Mouse (Mus musculus): ENCODE data around the gene Gm13088. TPM values are rescaled to one million over a fixed set of nuclear protein-coding genes. Genes with fewer than 3 reads are reported as not detected.

Gene Gm13088
- not detected in 2 replicates for polyA plus RNA-seq (2015; fragmentation: Nextera tagmentation; extraction: Ambion mirVana)

DNA sequence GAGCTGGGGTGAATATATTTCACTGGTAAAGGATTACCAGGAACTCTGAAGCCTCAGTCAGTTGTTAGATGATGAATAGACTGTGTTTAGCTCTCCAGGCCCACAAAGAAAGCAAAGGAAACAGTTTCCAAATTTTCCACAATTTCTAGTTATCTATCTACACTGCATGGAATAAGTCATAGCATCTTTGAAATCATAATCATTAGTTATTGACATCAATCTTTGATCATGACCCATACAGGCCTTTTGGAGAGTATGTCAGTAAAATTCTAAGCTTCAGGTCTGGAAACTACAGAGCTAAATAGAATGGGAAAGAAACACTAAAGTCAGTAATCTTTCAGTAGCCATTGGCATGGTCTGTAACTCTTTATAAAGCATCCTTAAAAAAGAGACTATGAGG, at the start of gene Gm13088:
TSS of gene Gm13088 (minus strand) at position 101 of the 400 bp plus-strand sequence.

DNA sequence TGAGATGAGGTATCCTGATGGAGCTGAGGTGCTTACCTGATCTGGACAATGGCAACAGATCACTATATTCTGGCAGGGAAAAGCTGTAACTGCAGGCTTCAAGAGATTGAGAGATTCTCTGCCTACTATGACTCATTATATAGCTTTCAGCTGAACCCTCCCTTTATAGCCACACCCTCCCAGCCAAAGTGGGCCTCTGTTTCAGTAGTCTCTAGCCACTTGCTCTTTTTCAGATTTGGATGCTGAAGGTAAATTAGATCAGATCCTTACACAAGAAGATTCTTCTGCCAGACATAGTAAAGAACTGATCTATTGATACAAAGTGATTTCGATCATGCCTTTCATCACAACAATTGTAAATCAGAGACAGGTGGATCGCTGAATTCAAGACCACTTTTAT, 45.6 kb upstream of the Gm13088 start, which contains the start of gene Gm13089:
TSS of gene Gm13089 (minus strand) at position 101 of the 400 bp plus-strand sequence.

DNA sequence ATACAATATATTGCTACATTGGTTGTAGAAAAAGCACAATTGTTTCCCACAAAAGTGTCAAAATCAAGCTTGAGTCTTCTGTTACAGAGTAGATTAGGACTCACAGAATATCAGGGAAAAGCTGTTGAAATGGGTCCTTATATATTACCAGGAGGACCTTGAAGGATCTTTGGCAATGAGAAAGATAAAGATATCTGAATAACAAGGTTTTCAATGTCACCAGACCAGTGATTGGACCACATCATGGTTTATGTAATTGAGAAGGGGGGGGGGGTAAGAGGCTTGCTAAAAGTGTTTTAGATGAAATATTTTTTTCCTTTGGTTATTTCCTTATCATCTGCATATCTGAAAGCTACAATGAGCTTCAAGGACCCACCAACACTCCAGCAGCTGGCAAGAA, 42.3 kb downstream of the Gm13088 start, which contains the start of gene Gm13083:
TSS of gene Gm13083 (plus strand) at position 301 of the 400 bp plus-strand sequence.

Other genes with a start within 250 kb of the Gm13088 start
- gene Pramef8, start 244.8 kb downstream of the Gm13088 start, polyA plus RNA-seq (2015; fragmentation: Nextera tagmentation; extraction: Ambion mirVana), result 8.2 and 9.1 TPM in 2 replicates
- not detected in 2 replicates for gene Oog4, start 206.9 kb downstream of the Gm13088 start, polyA plus RNA-seq (2015; fragmentation: Nextera tagmentation; extraction: Ambion mirVana)
- not detected in 2 replicates for gene Gm13043, start 145.9 kb downstream of the Gm13088 start, polyA plus RNA-seq (2015; fragmentation: Nextera tagmentation; extraction: Ambion mirVana)
- gene Gm13040, start 121.3 kb downstream of the Gm13088 start, polyA plus RNA-seq (2015; fragmentation: Nextera tagmentation; extraction: Ambion mirVana), result not detected in 2 replicates
- gene BC080695, start 105.5 kb downstream of the Gm13088 start, polyA plus RNA-seq (2015; fragmentation: Nextera tagmentation; extraction: Ambion mirVana), result not detected in 2 replicates
- gene Gm13057, start 105.5 kb downstream of the Gm13088 start, polyA plus RNA-seq (2015; fragmentation: Nextera tagmentation; extraction: Ambion mirVana), result not detected in 2 replicates
- gene Gm13083, start 42.2 kb downstream of the Gm13088 start, polyA plus RNA-seq (2015; fragmentation: Nextera tagmentation; extraction: Ambion mirVana), result not detected in 2 replicates
- gene Gm13089, start 45.5 kb upstream of the Gm13088 start, polyA plus RNA-seq (2015; fragmentation: Nextera tagmentation; extraction: Ambion mirVana), result not detected in 2 replicates
- gene Gm13078, start 62.2 kb upstream of the Gm13088 start, polyA plus RNA-seq (2015; fragmentation: Nextera tagmentation; extraction: Ambion mirVana), result not detected in 2 replicates
- gene Gm13023, start 132.1 kb upstream of the Gm13088 start, polyA plus RNA-seq (2015; fragmentation: Nextera tagmentation; extraction: Ambion mirVana), result not detected in 2 replicates
- gene Gm13084, start 158.8 kb upstream of the Gm13088 start, polyA plus RNA-seq (2015; fragmentation: Nextera tagmentation; extraction: Ambion mirVana), result not detected in 2 replicates
- not detected in 2 replicates for gene Gm13103, start 189.3 kb upstream of the Gm13088 start, polyA plus RNA-seq (2015; fragmentation: Nextera tagmentation; extraction: Ambion mirVana)
- not detected in 2 replicates for gene Pramef6, start 243.1 kb upstream of the Gm13088 start, polyA plus RNA-seq (2015; fragmentation: Nextera tagmentation; extraction: Ambion mirVana)